Comparison of ENCODE assay signal across 13 mouse cellular contexts in genomic region chr9:114388701-114389370, GRCm38 (mm10). TPM values are rescaled to one million over a fixed set of nuclear protein-coding genes. Genes with fewer than 3 reads are reported as not detected.
DNase-seq lines count a peak whose midpoint lies in the region; ATAC-seq and TF ChIP-seq lines count a peak whose summit lies in the region.
"Had no signal": no experiment of that assay in that cellular context is flagged by ENCODE, and none has a peak within 500 bp of the region (broad histone marks: within the 10 kb centered on the region; RNA-seq: fewer than 3 reads in every experiment).

No protein-coding gene starts in this region.

- H3K4me2 ChIP-seq in hindbrain, embryonic 12.5 days (replicated peaks): peak overlapping the region; percentile 92; the same call in 1 of the 2 replicates
- no peak overlapping the region for H3K4me2 ChIP-seq in hindbrain, embryonic 11.5 days (replicated peaks; ENCODE audit: low read depth, low read length)
- H3K4me2 ChIP-seq in hindbrain, postnatal 0 days (ENCODE audit: low read depth, low read length): no peak overlapping the region

- no peak for TF ChIP-seq CTCF in hindbrain, postnatal 0 days (IDR thresholded peaks at IDR 0.05; ENCODE audit: low read depth)

- no peak overlapping the region for H3K27ac ChIP-seq in hindbrain, embryonic 12.5 days
- H3K27ac ChIP-seq in hindbrain, embryonic 11.5 days (ENCODE audit: low read depth, low read length): no peak overlapping the region
- H3K27ac ChIP-seq in ES-E14 (ENCODE audit: insufficient read depth, low read depth, low read length, poor library complexity, severe bottlenecking): no peak overlapping the region; the same call in 1 of the 2 replicates
- peak overlapping the region; percentile 51; the same call in 1 of the 2 replicates for H3K27ac ChIP-seq in embryonic facial prominence, embryonic 10.5 days (replicated peaks)
- peak overlapping the region; percentile 3; the same call in 1 of the 2 replicates for H3K27ac ChIP-seq in hindbrain, postnatal 0 days
- H3K27ac ChIP-seq: liver, embryonic 13.5 days had no signal

- no peaks in the 10 kb centered on the region for H3K36me3 ChIP-seq in hindbrain, embryonic 12.5 days
- no peaks in the 10 kb centered on the region for H3K36me3 ChIP-seq in hindbrain, embryonic 11.5 days (ENCODE audit: control insufficient read depth, insufficient read depth, low read length)
- 0 out of 2 replicates have a peak, but pooled peaks cover 3% of the 10 kb centered on the region for H3K36me3 ChIP-seq in ES-E14 (ENCODE audit: control insufficient read depth, insufficient read depth, low read length, poor library complexity, severe bottlenecking)
- peaks cover 22% of the 10 kb centered on the region for H3K36me3 ChIP-seq in embryonic facial prominence, embryonic 10.5 days (replicated peaks)
- H3K36me3 ChIP-seq in hindbrain, postnatal 0 days (ENCODE audit: insufficient read depth, low read length): peaks cover 8% of the 10 kb centered on the region; the same call in 1 of the 2 replicates

- in situ Hi-C loops in ES-E14 (cut with MboI; ENCODE audit: low sequenced_read_pairs in 2 of 2, unreplicated experiment in 2 of 2): no loop called here

- no peaks in the 10 kb centered on the region for H3K27me3 ChIP-seq in hindbrain, embryonic 12.5 days
- no peaks in the 10 kb centered on the region for H3K27me3 ChIP-seq in hindbrain, embryonic 11.5 days (ENCODE audit: control insufficient read depth, insufficient read depth, low read length)
- H3K27me3 ChIP-seq in embryonic facial prominence, embryonic 10.5 days (replicated peaks; ENCODE audit: low read depth, poor library complexity, severe bottlenecking): no peaks in the 10 kb centered on the region
- H3K27me3 ChIP-seq in hindbrain, postnatal 0 days (ENCODE audit: insufficient read depth, low read length): no peaks in the 10 kb centered on the region
- H3K27me3 ChIP-seq: liver, embryonic 13.5 days had no signal

- H3K4me1 ChIP-seq in hindbrain, embryonic 12.5 days: peaks cover 2% of the 10 kb centered on the region; the same call in 1 of the 2 replicates
- H3K4me1 ChIP-seq in hindbrain, embryonic 11.5 days (replicated peaks; ENCODE audit: control insufficient read depth, insufficient read depth, low read length): no peaks in the 10 kb centered on the region
- peaks cover 2 to 11% of the 10 kb centered on the region in 2 experiments for H3K4me1 ChIP-seq in ES-E14 (ENCODE audit: control insufficient read depth in 2 of 2, insufficient read depth in 2 of 2, low read length in 2 of 2, poor library complexity in 1 of 2)
- H3K4me1 ChIP-seq in embryonic facial prominence, embryonic 10.5 days: peaks cover 30% of the 10 kb centered on the region
- H3K4me1 ChIP-seq in hindbrain, postnatal 0 days (ENCODE audit: insufficient read depth, low read length): no peaks in the 10 kb centered on the region

- H3K9me3 ChIP-seq in hindbrain, embryonic 12.5 days (replicated peaks): no peaks in the 10 kb centered on the region
- H3K9me3 ChIP-seq in hindbrain, embryonic 11.5 days (ENCODE audit: control insufficient read depth, low read length): no peaks in the 10 kb centered on the region
- H3K9me3 ChIP-seq in ES-E14 (ENCODE audit: control insufficient read depth, insufficient read depth, low read depth, low read length): no peaks in the 10 kb centered on the region
- no peaks in the 10 kb centered on the region for H3K9me3 ChIP-seq in embryonic facial prominence, embryonic 10.5 days
- no peaks in the 10 kb centered on the region for H3K9me3 ChIP-seq in hindbrain, postnatal 0 days (ENCODE audit: low read length)
- H3K9me3 ChIP-seq: liver, embryonic 13.5 days had no signal

- no peak for DNase-seq in hindbrain, embryonic 11.5 days (ENCODE audit: low spot score)
- no peak for DNase-seq in ES-E14 (ENCODE audit: low read depth, low spot score)
- peak; percentile 36 for DNase-seq in embryonic facial prominence, embryonic 10.5 days (ENCODE audit: low spot score)
- DNase-seq in hindbrain, postnatal 0 days (ENCODE audit: low spot score): no peak
- no peak for DNase-seq in layer of hippocampus, adult 9-11 months
- DNase-seq: cerebellum, adult 11 months; liver, embryonic 13.5 days; thymus, adult 18-20 months had no signal

- no peak for ATAC-seq in hindbrain, embryonic 12.5 days (ENCODE audit: low FRiP score)
- no peak for ATAC-seq in hindbrain, embryonic 11.5 days (ENCODE audit: low FRiP score)
- ATAC-seq in hindbrain, postnatal 0 days: no peak
- no peak for ATAC-seq in megakaryocyte progenitor cell, adult 5-6 weeks (replicated peaks; ENCODE audit: poor library complexity)

- no peak overlapping the region for H3K9ac ChIP-seq in hindbrain, embryonic 12.5 days
- H3K9ac ChIP-seq in hindbrain, embryonic 11.5 days (ENCODE audit: low read depth, low read length): no peak overlapping the region
- H3K9ac ChIP-seq in ES-E14 (ENCODE audit: insufficient read depth, low read depth, low read length, poor library complexity, severe bottlenecking): no peak overlapping the region; the same call in 1 of the 2 replicates
- H3K9ac ChIP-seq in hindbrain, postnatal 0 days (replicated peaks; ENCODE audit: low read length): no peak overlapping the region
- H3K9ac ChIP-seq: liver, embryonic 13.5 days had no signal

- H3K4me3 ChIP-seq in hindbrain, embryonic 12.5 days: no peak overlapping the region
- H3K4me3 ChIP-seq in hindbrain, embryonic 11.5 days (ENCODE audit: low read depth, low read length): no peak overlapping the region
- H3K4me3 ChIP-seq in ES-E14 (ENCODE audit: insufficient read depth in 1 of 2, low read depth in 1 of 2, low read length in 2 of 2, poor library complexity in 1 of 2, severe bottlenecking in 1 of 2): peak overlapping the region in 1 of 2 experiments; percentile 83; a peak in 1 of 4 replicates
- H3K4me3 ChIP-seq in embryonic facial prominence, embryonic 10.5 days: peak overlapping the region; percentile 88; the same call in 1 of the 2 replicates
- no peak overlapping the region for H3K4me3 ChIP-seq in hindbrain, postnatal 0 days (ENCODE audit: low read length)

- 90% methylated on average over 3 of the region's 3 CpGs for WGBS in hindbrain, embryonic 12.5 days
- WGBS in hindbrain, embryonic 11.5 days: 88% methylated on average over 3 of the region's 3 CpGs
- 65% methylated on average over 3 of the region's 3 CpGs for WGBS in embryonic facial prominence, embryonic 10.5 days
- 80% methylated on average over 3 of the region's 3 CpGs for WGBS in hindbrain, postnatal 0 days

TF ChIP-seq in ES-E14, 5 proteins besides CTCF, POLR2A, EP300 and RAD21:
- TF ChIP-seq CHD2 (IDR thresholded peaks at IDR 0.05; ENCODE audit: low read depth, low read length) (no peak), ZNF384 (IDR thresholded peaks at IDR 0.05; ENCODE audit: low read depth, low read length) (no peak), HCFC1 (IDR thresholded peaks at IDR 0.05; ENCODE audit: borderline replicate concordance, insufficient read depth, low read length) (no peak), MAFK (IDR thresholded peaks at IDR 0.05; ENCODE audit: insufficient read depth, low read depth, low read length) (peak; percentile 30; the same call in 1 of the 2 replicates), ZC3H11A (IDR thresholded peaks at IDR 0.05; ENCODE audit: borderline replicate concordance, low read depth, low read length) (no peak)

RNA-seq across cellular contexts. Expression of gene Crtap, which starts 1.6 kb away (rescaled TPM):
- 68.4 and 73.9 TPM in 2 replicates for polyA plus RNA-seq in hindbrain, embryonic 12.5 days (2016; fragmentation: Nextera tagmentation; extraction: Ambion mirVana)
- polyA plus RNA-seq in hindbrain, embryonic 11.5 days (2014; fragmentation: Nextera tagmentation; extraction: Ambion mirVana): 56.5 and 57.8 TPM in 2 replicates
- total RNA-seq in ES-E14 (2012; rRNA removed): 106 and 148 TPM in 2 replicates
- polyA plus RNA-seq in embryonic facial prominence, embryonic 10.5 days (2016; fragmentation: Nextera tagmentation; extraction: Ambion mirVana): 44.4 and 52.2 TPM in 2 replicates
- total RNA-seq in hindbrain, postnatal 0 days (2014; rRNA removed): 22.7 and 24.7 TPM in 2 replicates
- polyA plus RNA-seq in hindbrain, postnatal 0 days (2015; fragmentation: Nextera tagmentation; extraction: Ambion mirVana): 31.8 and 34.2 TPM in 2 replicates
- 79.4 and 90.2 TPM in 2 replicates for total RNA-seq in megakaryocyte progenitor cell, adult 5-6 weeks (2015)
- total RNA-seq in megakaryocyte progenitor cell, adult 5-6 weeks (2017): 22.0 and 33.4 TPM in 2 replicates

RNA-seq across cellular contexts. Expression of gene Glb1, which starts 12.0 kb away (rescaled TPM):
- 26.0 and 27.9 TPM in 2 replicates for polyA plus RNA-seq in hindbrain, embryonic 12.5 days (2016; fragmentation: Nextera tagmentation; extraction: Ambion mirVana)
- 21.9 and 26.6 TPM in 2 replicates for polyA plus RNA-seq in hindbrain, embryonic 11.5 days (2014; fragmentation: Nextera tagmentation; extraction: Ambion mirVana)
- total RNA-seq in ES-E14 (2012; rRNA removed): 36.0 and 44.6 TPM in 2 replicates
- 22.0 and 22.8 TPM in 2 replicates for polyA plus RNA-seq in embryonic facial prominence, embryonic 10.5 days (2016; fragmentation: Nextera tagmentation; extraction: Ambion mirVana)
- total RNA-seq in hindbrain, postnatal 0 days (2014; rRNA removed): 37.5 and 41.9 TPM in 2 replicates
- 35.7 and 36.2 TPM in 2 replicates for polyA plus RNA-seq in hindbrain, postnatal 0 days (2015; fragmentation: Nextera tagmentation; extraction: Ambion mirVana)
- total RNA-seq in megakaryocyte progenitor cell, adult 5-6 weeks (2015): 40.1 and 42.1 TPM in 2 replicates
- 36.3 and 38.4 TPM in 2 replicates for total RNA-seq in megakaryocyte progenitor cell, adult 5-6 weeks (2017)

RNA-seq across cellular contexts. Expression of gene Tmppe, which starts 12.1 kb away (rescaled TPM):
- 9.1 and 10.3 TPM in 2 replicates for polyA plus RNA-seq in hindbrain, embryonic 12.5 days (2016; fragmentation: Nextera tagmentation; extraction: Ambion mirVana)
- 2.4 and 3.1 TPM in 2 replicates for polyA plus RNA-seq in hindbrain, embryonic 11.5 days (2014; fragmentation: Nextera tagmentation; extraction: Ambion mirVana)
- 37.3 and 47.1 TPM in 2 replicates for total RNA-seq in ES-E14 (2012; rRNA removed)
- 11.8 and 14.1 TPM in 2 replicates for polyA plus RNA-seq in embryonic facial prominence, embryonic 10.5 days (2016; fragmentation: Nextera tagmentation; extraction: Ambion mirVana)
- 6.1 and 9.4 TPM in 2 replicates for total RNA-seq in hindbrain, postnatal 0 days (2014; rRNA removed)
- 5.9 and 7.1 TPM in 2 replicates for polyA plus RNA-seq in hindbrain, postnatal 0 days (2015; fragmentation: Nextera tagmentation; extraction: Ambion mirVana)
- 2.4 and 3.4 TPM in 2 replicates for total RNA-seq in megakaryocyte progenitor cell, adult 5-6 weeks (2015)
- total RNA-seq in megakaryocyte progenitor cell, adult 5-6 weeks (2017): 4.6 and 5.0 TPM in 2 replicates

RNA-seq across cellular contexts. Expression of gene Bcl2a1c, which starts 58.9 kb away (rescaled TPM):
- polyA plus RNA-seq in hindbrain, embryonic 12.5 days (2016; fragmentation: Nextera tagmentation; extraction: Ambion mirVana): not detected in 2 replicates
- not detected in 2 replicates for polyA plus RNA-seq in hindbrain, embryonic 11.5 days (2014; fragmentation: Nextera tagmentation; extraction: Ambion mirVana)
- not detected in 2 replicates for total RNA-seq in ES-E14 (2012; rRNA removed)
- polyA plus RNA-seq in embryonic facial prominence, embryonic 10.5 days (2016; fragmentation: Nextera tagmentation; extraction: Ambion mirVana): not detected in 2 replicates
- total RNA-seq in hindbrain, postnatal 0 days (2014; rRNA removed): not detected in 2 replicates
- polyA plus RNA-seq in hindbrain, postnatal 0 days (2015; fragmentation: Nextera tagmentation; extraction: Ambion mirVana): not detected in 2 replicates
- not detected in 2 replicates for total RNA-seq in megakaryocyte progenitor cell, adult 5-6 weeks (2015)
- not detected in 2 replicates for total RNA-seq in megakaryocyte progenitor cell, adult 5-6 weeks (2017)
- polyA plus RNA-seq: erythroblast, embryonic 14.5 days; gonadal fat pad, adult 2 months; liver, embryonic 13.5 days; neural tube, embryonic 14.5 days had no signal

Comparison
In these comparisons a context has a peak if more than half of its experiments do, and no peak if none do; other contexts are left out.
1. H3K27ac ChIP-seq: peak in embryonic facial prominence, embryonic 10.5 days (single experiment) and hindbrain, postnatal 0 days (single experiment); none in hindbrain, embryonic 12.5 days (single experiment), hindbrain, embryonic 11.5 days (single experiment) and ES-E14 (single experiment).